Mouse (Mus musculus) Patski (cell line): ENCODE results near the gene Maml3. TPM values are rescaled to one million over a fixed set of nuclear protein-coding genes. Genes with fewer than 3 reads are reported as not detected.

Experiments
- ATAC-seq: fragments of 100-300 bp; one replicate; pipeline ENCODE4 v1.8.0; 2021
- CTCF ChIA-PET: fragments of 350-600 bp; sonication (Branson Sonifier 250); formaldehyde crosslinking; loops from one replicate; lab custom pipeline; 2022; ENCODE audit warnings: inconsistent platforms; lab: Charles Lee
- POLR2A ChIA-PET: fragments of 350-600 bp; sonication (Branson Sonifier 250); formaldehyde crosslinking; loops from one replicate; lab custom pipeline; 2022; ENCODE audit warnings: antibody characterized with exemption, inconsistent platforms; lab: Charles Lee
- DNase-seq: peaks from one replicate; pipeline ENCODE4 v3.0.0-alpha.2; 2011; ENCODE audit warnings: low read depth, low spot score
- H3K27me3 ChIP-seq: fragments of 371-371 bp; one replicate; pipeline ENCODE4 v1.5.1; 2021
- CTCF ChIP-seq: fragments of 100-300 bp; IDR thresholded peaks from one replicate; pipeline ENCODE4 v1.5.1; 2021
- in situ Hi-C: fragments of 300-500 bp; cut with MboI; formaldehyde crosslinking; loops from 3 replicates; pipeline ENCODE4 v1.11.1; 2018; ENCODE audit warnings: low pct_unique_long_range_greater_than_20kb, mixed read lengths
- polyA plus RNA-seq: library from polyadenylated mRNA; unstranded; gene quantifications from one replicate; pipeline ENCODE4 v1.2.3, GENCODE M21; 2021

The Maml3 gene
- polyA plus RNA-seq, 1 experiment from 2014 or later = 7.7 TPM

- no peak for TF ChIP-seq CTCF
- DNase-seq = no peak
- in situ Hi-C loops = no loop called here
- no peaks in the 10 kb centered on the region for H3K27me3 ChIP-seq
- no peak for ATAC-seq
- ChIA-PET POLR2A (interaction anchor here (0.7 to 1.3 kb wide), 2 partner anchors 11 to 23 kb away, joined by 3 to 4 read pairs; no protein-coding TSS in a partner anchor), CTCF (interaction anchor here (0.7 to 1.9 kb wide), 9 partner anchors 9 to 135 kb away, joined by 3 to 10 read pairs (median 3); no protein-coding TSS in a partner anchor)
Observed at GRCm38 (mm10) chr3:51874252-51874651, 230.6 kb downstream of the Maml3 start.

DNA sequence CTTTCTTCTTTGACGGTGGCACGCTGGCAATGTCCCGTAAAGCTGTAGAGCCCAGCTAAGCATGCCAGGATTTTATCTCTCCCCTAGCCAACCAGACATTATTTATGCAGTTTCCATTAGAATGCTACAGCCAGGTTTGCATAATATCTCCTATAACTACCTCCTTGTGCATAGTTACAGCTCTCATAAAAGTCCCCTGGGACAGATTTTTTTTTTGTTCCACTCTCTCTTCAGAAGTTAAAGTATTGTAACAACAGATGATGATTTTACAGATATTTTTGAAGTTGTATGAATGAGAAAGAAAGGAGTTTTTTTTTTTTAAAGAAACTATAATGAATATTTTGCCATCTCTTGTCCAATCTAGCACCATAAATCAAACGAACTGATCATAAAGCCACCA, 232.1 kb downstream of the Maml3 start:
- CTCF ChIA-PET = interaction anchor here (1.3 to 2.0 kb wide), 2 partner anchors 10 to 21 kb away, joined by 3 to 4 read pairs; no protein-coding TSS in a partner anchor
- DNase-seq = no peak
- in situ Hi-C loops = no loop called here
- H3K27me3 ChIP-seq = no peaks in the 10 kb centered on the region
- TF ChIP-seq CTCF = no peak
- no peak for ATAC-seq
- POLR2A ChIA-PET = interaction anchor here (0.7 kb wide), 1 partner anchor 17 kb away, joined by 5 read pairs; no protein-coding TSS in a partner anchor

- H3K27me3 ChIP-seq = no peaks in the 10 kb centered on the region
- ChIA-PET POLR2A (interaction anchor here (1.2 kb wide), 1 partner anchor 9 kb away, joined by 5 read pairs; no protein-coding TSS in a partner anchor), CTCF (no interaction called here)
- TF ChIP-seq CTCF = no peak
- no peak for DNase-seq
- in situ Hi-C loops = no loop called here
- no peak for ATAC-seq
Observed at GRCm38 (mm10) chr3:51871346-51871745, 233.5 kb downstream of the Maml3 start.

- ATAC-seq (no peak), DNase-seq (no peak)
- ChIA-PET POLR2A (no interaction called here), CTCF (interaction anchor here (1.8 kb wide), 1 partner anchor 23 kb away, joined by 4 read pairs; no protein-coding TSS in a partner anchor)
- in situ Hi-C loops = no loop called here
- H3K27me3 ChIP-seq = no peaks in the 10 kb centered on the region
- no peak for TF ChIP-seq CTCF
Observed at GRCm38 (mm10) chr3:51869980-51870379, 234.9 kb downstream of the Maml3 start.

- ChIA-PET CTCF (interaction anchor here (1.8 kb wide), 1 partner anchor 22 kb away, joined by 4 read pairs; no protein-coding TSS in a partner anchor), POLR2A (no interaction called here)
- in situ Hi-C loops = no loop called here
- no peaks in the 10 kb centered on the region for H3K27me3 ChIP-seq
- DNase-seq (no peak), ATAC-seq (no peak)
- TF ChIP-seq CTCF = no peak
Observed at GRCm38 (mm10) chr3:51868857-51869256, 236.0 kb downstream of the Maml3 start.

DNA sequence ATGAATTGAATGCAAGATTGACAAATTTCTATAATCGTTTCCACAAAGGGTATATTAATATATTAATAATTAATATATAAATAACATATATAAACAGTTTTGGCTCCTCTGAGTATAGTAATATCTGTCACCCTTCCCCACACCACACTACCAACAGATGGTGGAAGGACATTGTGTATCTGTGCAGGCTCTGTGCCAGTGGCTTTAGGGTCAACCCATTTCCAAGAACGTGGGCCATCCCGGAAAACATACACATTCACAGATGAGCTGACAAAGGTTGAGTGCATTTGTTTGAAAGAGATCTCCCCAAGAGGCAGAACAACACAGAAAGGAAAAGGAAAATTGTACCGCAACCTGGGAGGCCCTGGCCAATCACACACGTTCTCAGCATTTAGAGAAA, 238.4 kb downstream of the Maml3 start:
- DNase-seq (no peak), ATAC-seq (no peak)
- TF ChIP-seq CTCF = no peak
- POLR2A ChIA-PET = no interaction called here
- CTCF ChIA-PET = no interaction called here
- in situ Hi-C loops = no loop called here
- H3K27me3 ChIP-seq = no peaks in the 10 kb centered on the region

- in situ Hi-C loops = no loop called here
- ChIA-PET POLR2A (no interaction called here), CTCF (interaction anchor here (1.3 to 1.4 kb wide), 2 partner anchors 12 to 47 kb away, joined by 3 to 4 read pairs; no protein-coding TSS in a partner anchor)
- no peaks in the 10 kb centered on the region for H3K27me3 ChIP-seq
- TF ChIP-seq CTCF = no peak
- ATAC-seq (no peak), DNase-seq (no peak)
Observed at GRCm38 (mm10) chr3:51861631-51862030, 243.2 kb downstream of the Maml3 start.

DNA sequence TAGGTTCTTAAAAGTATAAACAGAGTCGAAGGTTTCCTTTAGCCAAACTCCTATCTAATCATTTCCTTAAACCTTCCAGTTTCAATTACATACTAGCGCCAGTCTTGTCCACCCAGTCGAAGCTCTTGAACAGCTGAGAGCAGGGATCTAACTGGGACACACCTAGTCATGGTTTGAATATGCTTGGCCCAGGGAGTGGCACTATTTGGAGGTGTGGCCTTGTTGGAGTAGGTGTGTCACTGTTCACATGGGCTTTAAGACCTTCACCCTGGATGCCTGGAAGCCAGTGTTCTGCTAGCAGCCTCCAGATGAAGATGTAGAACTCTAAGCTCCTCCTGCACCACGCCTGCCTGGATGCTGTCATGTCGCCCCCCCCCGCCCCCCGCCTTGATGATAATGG, 244.4 kb downstream of the Maml3 start:
- no peak for DNase-seq
- CTCF ChIA-PET = no interaction called here
- POLR2A ChIA-PET = no interaction called here
- no peaks in the 10 kb centered on the region for H3K27me3 ChIP-seq
- no peak for TF ChIP-seq CTCF
- no peak for ATAC-seq
- in situ Hi-C loops = no loop called here

GRCm38 (mm10) chr3:51859208-51859607, 245.7 kb downstream of the Maml3 start:
- TF ChIP-seq CTCF = no peak
- H3K27me3 ChIP-seq = no peaks in the 10 kb centered on the region
- ChIA-PET POLR2A (no interaction called here), CTCF (no interaction called here)
- in situ Hi-C loops = no loop called here
- ATAC-seq = no peak
- no peak for DNase-seq

DNA sequence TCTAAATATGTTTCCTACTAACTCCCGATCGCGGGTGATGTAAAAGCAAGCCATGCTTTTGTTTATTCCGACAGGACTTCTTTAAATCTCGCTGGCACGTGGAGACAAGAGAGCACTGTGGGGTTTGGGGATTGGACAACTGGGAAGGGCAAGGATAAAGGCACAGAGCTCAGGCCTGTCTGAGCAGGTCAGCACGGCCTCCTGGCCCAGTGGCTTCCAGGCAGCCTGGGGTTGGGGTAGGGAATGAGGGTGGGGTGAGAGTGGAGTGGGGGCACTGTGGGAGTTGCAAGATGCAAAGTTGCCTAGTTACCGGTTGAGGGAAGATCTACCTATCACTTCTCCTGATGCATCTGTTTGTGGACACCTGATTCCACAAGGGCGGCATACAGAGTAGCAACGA, 250.7 kb downstream of the Maml3 start:
- ATAC-seq = no peak
- no peak for DNase-seq
- H3K27me3 ChIP-seq = no peaks in the 10 kb centered on the region
- TF ChIP-seq CTCF = no peak
- ChIA-PET POLR2A (no interaction called here), CTCF (no interaction called here)
- in situ Hi-C loops = no loop called here

DNA sequence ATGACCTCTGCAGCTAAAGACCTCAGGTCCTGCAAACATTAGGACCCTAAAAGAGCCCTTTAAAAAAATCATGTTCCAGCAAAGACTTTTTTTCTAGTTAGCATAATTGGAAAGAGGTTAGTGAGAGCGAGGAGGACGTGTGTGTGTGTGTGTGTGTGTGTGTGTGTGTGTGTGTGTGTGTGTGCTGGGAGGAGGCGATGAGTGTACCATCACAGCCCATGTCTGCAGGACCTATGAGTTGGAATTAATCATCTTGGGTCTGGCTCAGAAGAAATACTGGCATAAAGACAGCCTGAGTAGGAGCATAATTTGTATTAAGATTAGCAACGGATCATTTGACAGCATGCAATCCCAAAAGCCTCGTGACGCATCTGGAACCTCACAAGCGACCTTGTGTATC, 251.3 kb downstream of the Maml3 start:
- no peak for TF ChIP-seq CTCF
- in situ Hi-C loops = no loop called here
- ChIA-PET POLR2A (no interaction called here), CTCF (no interaction called here)
- no peaks in the 10 kb centered on the region for H3K27me3 ChIP-seq
- no peak for DNase-seq
- ATAC-seq = no peak

DNA sequence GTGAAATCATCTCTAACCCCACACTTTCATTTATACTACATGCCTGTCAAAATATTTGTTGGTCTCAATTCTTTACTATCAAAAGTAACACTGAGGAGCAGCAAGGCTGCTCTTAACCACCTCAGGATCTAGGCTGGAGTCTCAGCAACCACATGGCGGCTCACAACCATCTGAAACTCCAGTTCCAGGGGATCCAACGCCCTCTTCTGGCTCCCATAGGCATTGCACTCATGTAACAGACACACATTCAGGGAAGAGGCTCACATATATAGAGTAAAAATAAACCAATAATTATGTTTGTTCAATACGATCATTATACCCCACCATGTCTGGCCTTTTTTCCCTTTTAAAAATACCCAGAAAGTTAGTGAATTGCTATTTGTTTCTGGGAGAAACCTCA, 252.2 kb downstream of the Maml3 start:
- CTCF ChIA-PET = interaction anchor here (1.2 kb wide), 1 partner anchor 27 kb away, joined by 3 read pairs; no protein-coding TSS in a partner anchor
- in situ Hi-C loops = no loop called here
- ATAC-seq = no peak

More for the DNA sequence above, 252.2 kb downstream of the Maml3 start:
- no peak for DNase-seq
- POLR2A ChIA-PET = no interaction called here
- no peaks in the 10 kb centered on the region for H3K27me3 ChIP-seq
- TF ChIP-seq CTCF = no peak
